Mouse (Mus musculus) adrenal gland, adult 2 months (tissue): ENCODE results near the gene Hist2h2be. TPM values are rescaled to one million over a fixed set of nuclear protein-coding genes. Genes with fewer than 3 reads are reported as not detected.
A peak's percentile ranks its signal among the peaks of the same experiment; 100 is the strongest.

Experiments
- DNase-seq: peaks from one replicate; pipeline ENCODE4 v3.0.0; 2021
- microRNA-seq, 2 experiments: library from miRNA; unstranded; fragments of <30 nt; microRNA quantifications; one replicate each; pipeline ENCODE4 v1.2.0; 2021
- polyA plus RNA-seq: library from polyadenylated mRNA; depleted of rRNA; stranded (reverse); fragments of >200 nt; gene quantifications from 2 replicates; pipeline ENCODE4 v1.2.3, GENCODE M21; 2012; rRNA removed
- total RNA-seq, 2 experiments: library from RNA; stranded (reverse); gene quantifications; 2 replicates each; pipeline ENCODE4 v1.2.3; 2021

The Hist2h2be gene
- total and polyA plus RNA-seq, 3 experiments: 6.4 to 23.5 (median 15.6) TPM

DNA sequence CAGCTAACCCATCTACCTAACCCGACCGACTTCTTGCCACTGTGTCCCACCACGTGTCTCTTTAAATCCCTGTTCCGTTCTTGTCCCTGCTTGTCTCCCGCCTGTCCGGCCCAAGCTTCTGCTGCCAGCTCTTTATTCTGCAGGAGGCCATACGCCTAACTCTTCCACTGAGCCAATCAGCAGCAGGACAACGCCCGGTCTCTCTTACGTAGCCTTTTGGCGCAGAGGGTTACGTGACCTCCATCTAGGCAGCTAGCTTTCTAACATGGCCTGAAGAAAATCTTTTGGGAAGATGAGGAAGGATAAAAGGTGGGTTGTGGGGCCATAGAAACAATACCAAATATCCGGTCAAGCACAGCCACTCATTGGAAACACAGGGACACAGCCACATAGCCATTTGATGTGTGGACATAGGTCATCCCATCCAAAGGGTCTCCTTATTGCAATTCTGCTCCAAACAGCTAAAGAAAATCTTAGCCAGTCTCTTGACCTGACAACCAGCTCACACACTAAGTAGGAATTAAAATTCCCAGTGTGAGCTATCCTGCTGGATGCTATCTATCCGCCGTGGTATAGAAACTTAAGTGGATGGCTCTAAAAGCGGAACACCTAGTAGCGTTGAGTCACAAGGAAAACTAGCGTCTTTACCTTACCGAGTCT, 41.4 kb downstream of the Hist2h2be start:
- DNase-seq: peak; percentile 91

DNA sequence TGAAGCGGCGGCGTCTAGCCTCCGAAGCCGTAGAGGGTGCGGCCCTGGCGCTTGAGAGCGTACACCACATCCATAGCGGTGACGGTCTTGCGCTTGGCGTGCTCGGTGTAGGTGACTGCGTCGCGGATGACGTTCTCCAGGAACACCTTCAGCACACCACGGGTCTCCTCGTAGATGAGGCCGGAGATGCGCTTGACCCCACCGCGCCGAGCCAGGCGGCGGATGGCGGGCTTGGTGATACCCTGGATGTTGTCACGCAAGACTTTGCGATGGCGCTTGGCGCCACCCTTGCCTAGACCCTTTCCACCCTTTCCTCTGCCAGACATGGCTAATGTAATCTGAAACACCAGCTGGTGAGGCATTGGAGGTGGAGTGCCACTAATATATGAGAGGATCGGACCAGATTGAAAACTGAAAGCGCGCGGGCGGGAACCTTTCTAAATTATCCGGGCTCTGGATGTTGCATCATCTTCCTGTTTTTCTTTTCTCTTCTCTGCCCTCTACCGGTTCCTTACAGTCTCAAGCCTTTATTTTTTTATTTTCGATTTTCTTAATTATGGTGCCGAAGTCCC, 42.1 kb downstream of the Hist2h2be start, which contains the start of gene Hist2h4:
Gene Hist2h4, minus strand, starts transcription at position 333 of the 572 bp plus-strand sequence.
- peak; percentile 94 for DNase-seq

DNA sequence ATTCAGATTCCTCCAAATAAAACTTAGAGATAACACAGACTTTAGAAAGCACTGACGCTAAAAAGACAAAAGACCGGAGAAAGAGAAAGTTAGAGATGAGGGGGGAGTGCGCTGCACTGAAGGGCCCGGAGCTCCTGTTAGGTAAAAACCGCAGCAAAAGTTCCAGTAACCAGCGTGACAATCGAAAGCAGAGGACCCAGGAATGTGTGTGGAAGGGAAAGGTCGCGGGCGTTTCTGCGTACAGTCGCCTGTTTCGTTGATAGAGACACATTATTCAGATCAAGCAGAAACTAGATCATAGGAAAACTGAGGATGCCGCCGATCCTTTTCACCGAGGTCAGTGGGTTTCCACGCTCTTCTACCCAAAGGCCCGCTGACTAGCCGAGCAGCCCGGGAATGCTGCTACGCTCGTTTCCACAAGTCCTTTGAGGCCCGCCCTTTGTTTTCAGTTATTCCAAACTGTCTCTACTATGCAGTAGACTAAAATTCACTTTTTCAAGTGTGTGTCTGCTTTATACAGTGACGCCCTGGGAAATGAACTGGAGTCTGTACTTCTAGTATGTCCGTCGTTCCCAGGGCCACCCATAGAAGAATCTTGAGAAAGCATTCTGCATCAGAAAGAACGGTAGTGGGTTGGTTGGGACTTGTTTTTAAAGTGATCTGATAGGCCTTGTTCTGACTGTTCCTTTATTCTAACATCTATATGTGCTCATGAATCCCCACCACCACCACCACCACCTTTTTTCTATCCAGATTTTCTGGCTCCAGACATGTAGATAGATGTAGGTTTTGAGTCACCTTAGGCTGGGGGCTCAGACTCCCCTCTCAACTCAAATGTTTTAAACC, 42.9 kb downstream of the Hist2h2be start:
- peak; percentile 76 for DNase-seq

DNA sequence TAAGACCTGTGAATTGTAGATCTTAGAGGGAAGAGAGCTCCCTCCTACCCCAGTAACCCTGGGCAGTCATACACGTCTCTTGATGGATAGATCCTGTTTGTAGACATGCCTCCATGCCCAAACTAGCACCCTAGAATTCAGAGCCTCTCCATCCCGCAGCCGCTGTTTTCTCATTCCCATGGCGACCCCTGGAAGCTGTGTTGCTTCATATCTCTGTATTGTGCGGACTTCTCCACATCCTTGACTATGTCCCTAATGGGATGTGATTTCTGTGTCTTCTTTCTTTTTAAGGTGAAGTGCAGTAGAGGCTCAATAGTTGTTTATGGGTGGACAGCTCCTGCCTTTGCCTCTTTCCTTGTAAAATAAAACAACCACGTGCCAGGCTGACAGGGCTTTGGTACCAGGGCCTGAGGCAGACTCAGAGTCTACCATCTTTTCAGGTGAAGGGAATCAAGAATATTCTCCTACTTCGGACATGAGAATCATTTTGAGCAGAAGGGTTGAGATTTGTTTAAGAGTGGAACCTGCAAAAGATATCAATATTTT, 43.6 kb downstream of the Hist2h2be start:
- DNase-seq: no peak

DNA sequence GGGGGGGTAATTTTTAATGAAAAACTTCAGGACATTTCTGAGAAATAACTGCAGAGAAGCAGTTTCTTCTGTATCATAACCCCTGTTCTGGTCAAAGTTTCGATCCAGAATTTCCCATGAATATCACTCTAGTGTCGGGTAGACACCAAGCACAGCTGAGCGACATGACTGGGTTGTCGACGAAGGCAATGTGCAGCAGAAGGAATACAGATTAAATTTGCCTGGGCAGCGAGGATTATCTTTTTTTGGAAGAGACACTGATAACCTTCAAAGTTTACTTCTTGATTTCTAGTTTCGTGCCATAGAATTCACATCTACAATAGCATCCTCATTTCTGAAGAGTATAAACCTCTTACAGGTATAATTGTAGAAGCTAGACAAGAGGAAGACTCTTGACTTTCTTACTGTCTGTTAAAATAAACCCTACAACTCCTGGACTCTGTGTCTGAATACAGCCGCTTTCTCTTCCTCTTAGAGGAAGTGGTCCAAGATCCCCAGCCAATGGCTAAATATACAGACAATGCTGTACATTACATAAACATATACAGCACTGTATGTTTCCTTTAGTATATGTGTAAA, 45.3 kb downstream of the Hist2h2be start:
- no peak for DNase-seq

DNA sequence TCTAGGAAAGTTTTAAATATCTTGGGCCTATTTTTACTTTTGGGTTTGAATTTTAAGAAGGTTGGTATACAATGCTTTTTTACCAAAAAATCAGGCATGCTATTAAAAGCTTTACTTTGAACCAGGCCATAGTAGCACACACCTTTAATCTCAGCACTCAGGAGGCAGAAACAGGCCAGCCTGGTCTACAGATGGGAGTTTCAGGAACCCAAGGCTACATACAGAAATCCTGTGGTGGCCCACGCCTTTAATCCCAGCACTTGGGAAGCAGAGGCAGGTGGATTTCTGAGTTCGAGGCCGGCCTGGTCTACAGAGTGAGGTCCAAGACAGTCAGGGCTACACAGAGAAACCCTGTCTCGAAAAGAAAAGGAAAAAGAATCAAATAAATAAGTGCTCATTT, 46.6 kb downstream of the Hist2h2be start:
- no peak for DNase-seq

DNA sequence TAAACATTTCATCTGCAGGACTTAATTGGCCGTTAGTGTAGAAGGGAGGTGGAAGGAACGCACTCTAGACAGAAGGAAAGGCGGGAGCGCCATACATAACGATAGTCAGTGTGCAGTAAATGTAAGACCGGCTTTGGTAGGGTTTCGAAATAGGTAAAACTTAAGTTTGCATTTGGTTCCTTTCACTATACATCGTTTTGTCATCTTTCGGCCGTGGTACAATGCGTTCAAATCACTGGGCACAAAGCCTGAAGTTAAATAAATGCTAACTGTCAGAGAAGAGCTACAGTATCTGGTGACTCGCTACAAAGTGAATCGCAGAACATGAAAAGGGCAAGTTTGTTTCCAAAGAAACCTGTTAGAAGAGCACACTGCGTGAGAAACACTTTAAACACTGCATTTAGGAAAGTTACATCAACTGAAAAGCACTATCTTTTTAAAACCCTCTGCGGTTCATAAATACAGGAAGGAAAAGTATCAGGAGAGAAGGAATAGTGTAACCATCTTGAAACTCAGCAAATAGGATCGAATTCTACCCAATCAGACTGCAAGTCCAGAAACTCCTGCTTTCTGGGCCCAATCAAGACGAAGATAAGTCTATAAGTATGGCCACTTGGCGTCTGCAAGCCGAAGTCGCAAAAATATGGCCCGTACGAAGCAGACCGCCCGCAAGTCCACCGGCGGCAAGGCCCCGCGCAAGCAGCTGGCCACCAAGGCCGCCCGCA, 47.3 kb downstream of the Hist2h2be start, which contains the start of gene Hist2h3b:
Gene Hist2h3b, plus strand, starts transcription at position 604 of the 725 bp plus-strand sequence.
- peak; percentile 89 for DNase-seq

DNA sequence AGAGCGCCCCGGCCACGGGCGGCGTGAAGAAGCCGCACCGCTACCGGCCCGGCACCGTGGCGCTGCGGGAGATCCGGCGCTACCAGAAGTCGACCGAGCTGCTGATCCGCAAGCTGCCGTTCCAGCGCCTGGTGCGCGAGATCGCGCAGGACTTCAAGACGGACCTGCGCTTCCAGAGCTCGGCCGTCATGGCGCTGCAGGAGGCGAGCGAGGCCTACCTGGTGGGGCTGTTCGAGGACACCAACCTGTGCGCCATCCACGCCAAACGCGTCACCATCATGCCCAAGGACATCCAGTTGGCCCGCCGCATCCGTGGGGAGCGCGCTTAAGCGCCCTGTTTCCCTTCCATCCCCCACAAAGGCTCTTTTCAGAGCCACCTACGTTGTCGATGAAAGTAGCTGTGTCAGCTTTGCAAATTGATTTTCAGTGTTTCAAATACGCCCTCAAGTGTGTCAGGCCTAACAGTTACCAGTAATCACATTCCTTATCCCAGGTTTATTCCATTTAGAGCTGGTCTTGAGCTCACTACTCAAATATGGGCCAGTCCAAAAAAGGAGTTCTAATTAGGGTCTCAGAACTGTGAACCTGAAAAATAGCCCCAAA, 48.0 kb downstream of the Hist2h2be start:
- DNase-seq: peak; percentile 51

DNA sequence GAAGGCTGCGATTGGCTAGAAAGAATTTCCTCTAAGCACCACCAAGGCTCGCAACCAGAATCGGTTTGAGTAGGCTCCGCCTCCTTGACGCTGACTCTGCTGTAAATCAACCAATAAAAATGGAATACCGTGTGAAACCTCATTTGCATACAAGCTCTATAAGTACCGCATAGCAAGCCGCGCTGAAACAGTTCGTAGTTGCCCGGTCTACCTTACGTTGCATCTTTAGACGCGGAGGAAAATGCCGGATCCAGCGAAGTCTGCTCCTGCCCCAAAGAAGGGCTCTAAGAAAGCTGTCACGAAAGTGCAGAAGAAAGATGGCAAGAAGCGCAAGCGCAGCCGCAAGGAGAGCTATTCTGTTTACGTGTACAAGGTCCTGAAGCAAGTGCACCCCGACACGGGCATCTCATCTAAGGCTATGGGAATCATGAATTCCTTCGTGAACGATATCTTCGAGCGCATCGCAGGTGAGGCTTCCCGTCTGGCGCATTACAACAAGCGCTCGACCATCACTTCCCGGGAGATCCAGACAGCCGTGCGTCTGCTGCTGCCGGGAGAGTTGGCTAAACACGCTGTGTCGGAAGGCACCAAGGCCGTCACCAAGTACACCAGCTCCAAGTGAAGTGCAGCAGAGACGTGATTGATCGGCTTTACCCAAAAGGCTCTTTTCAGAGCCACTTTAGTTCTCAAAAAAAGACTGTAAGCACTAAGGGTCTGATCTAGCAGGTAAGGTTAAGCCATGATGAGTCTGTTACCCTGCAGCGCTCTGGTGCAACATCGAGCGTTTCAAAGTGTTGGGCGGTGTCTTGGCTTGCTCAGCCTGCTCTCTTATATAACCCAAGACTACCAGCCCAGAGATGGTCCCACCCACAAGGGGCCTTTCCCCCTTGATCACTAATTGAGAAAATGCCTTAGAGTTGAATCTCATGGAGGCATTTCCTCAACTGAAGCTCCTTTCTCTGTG, 48.9 kb downstream of the Hist2h2be start, which contains the start of gene Hist2h2bb:
Gene Hist2h2bb, plus strand, starts transcription at position 242 of the 964 bp plus-strand sequence.
- DNase-seq: peak; percentile 92

Small RNAs within 50 kb of the gene (microRNA-seq; reads per million reads assigned to microRNA genes)
- 0 reads per million in 2 experiments for gene Gm44492
- gene Gm47311: 0 reads per million in 2 experiments
- 0 reads per million in 2 experiments for gene Gm47313

Other genes starting within 250 kb of the Hist2h2be start
- gene Plekho1, start 225.1 kb upstream of the Hist2h2be start, total RNA-seq: 10 to 100 TPM; 12.9 to 24.7 TPM
- gene Plekho1, start 225.1 kb upstream of the Hist2h2be start, polyA plus RNA-seq: 13.8 and 14.0 TPM in 2 replicates
- 10 to 100 TPM; 38.3 to 39.4 TPM for gene Vps45, start 162.7 kb upstream of the Hist2h2be start, total RNA-seq
- gene Vps45, start 162.7 kb upstream of the Hist2h2be start, polyA plus RNA-seq: 2.6 and 3.0 TPM in 2 replicates
- gene Otud7b, start 116.6 kb upstream of the Hist2h2be start, total RNA-seq: 10 to 100 TPM; 25.0 to 38.2 TPM
- gene Otud7b, start 116.6 kb upstream of the Hist2h2be start, polyA plus RNA-seq: 16.3 and 19.7 TPM in 2 replicates
- 10 to 100 TPM; 27.4 to 34.6 TPM for gene Mtmr11, start 59.1 kb upstream of the Hist2h2be start, total RNA-seq
- gene Mtmr11, start 59.1 kb upstream of the Hist2h2be start, polyA plus RNA-seq: 15.0 and 20.5 TPM in 2 replicates
- 10 to 100 TPM; 49.4 to 55.2 TPM for gene Sf3b4, start 48.8 kb upstream of the Hist2h2be start, total RNA-seq
- 169 and 183 TPM in 2 replicates for gene Sf3b4, start 48.8 kb upstream of the Hist2h2be start, polyA plus RNA-seq
- gene Sv2a, start 40.0 kb upstream of the Hist2h2be start, total RNA-seq: 10 to 100 TPM in 1 of 2 experiments, 1 to 10 TPM in 1; 5.7 to 14.1 TPM
- 3.3 and 3.6 TPM in 2 replicates for gene Sv2a, start 40.0 kb upstream of the Hist2h2be start, polyA plus RNA-seq
- gene Bola1, start 1.4 kb upstream of the Hist2h2be start, total RNA-seq: 10 to 100 TPM; 29.6 to 38.9 TPM
- 95.5 and 96.5 TPM in 2 replicates for gene Bola1, start 1.4 kb upstream of the Hist2h2be start, polyA plus RNA-seq
- gene Hist2h2ab, start 1.3 kb upstream of the Hist2h2be start, total RNA-seq: 1 to 10 TPM; 3.1 to 8.3 TPM
- 0.93 and 4.7 TPM in 2 replicates for gene Hist2h2ab, start 1.3 kb upstream of the Hist2h2be start, polyA plus RNA-seq
- gene Hist2h2ac, start 239 bp upstream of the Hist2h2be start, total RNA-seq: 10 to 100 TPM; 41.3 to 58.9 TPM
- gene Hist2h2ac, start 239 bp upstream of the Hist2h2be start, polyA plus RNA-seq: 5.1 TPM in 2 replicates
- 10 to 100 TPM; 21.8 to 28.5 TPM for gene Hist2h3c2, start 18.0 kb downstream of the Hist2h2be start, total RNA-seq
- gene Hist2h3c2, start 18.0 kb downstream of the Hist2h2be start, polyA plus RNA-seq: 59.6 and 80.3 TPM in 2 replicates
- gene Hist2h2aa2, start 19.2 kb downstream of the Hist2h2be start, total RNA-seq: 100 to 1,000 TPM; 493 to 563 TPM
- gene Hist2h2aa2, start 19.2 kb downstream of the Hist2h2be start, polyA plus RNA-seq: 686 and 751 TPM in 2 replicates
- 10 to 100 TPM in 1 of 2 experiments, not detected in 1; 21.4 TPM for gene Hist2h2aa1, start 24.4 kb downstream of the Hist2h2be start, total RNA-seq
- 503 and 643 TPM in 2 replicates for gene Hist2h2aa1, start 24.4 kb downstream of the Hist2h2be start, polyA plus RNA-seq
- gene Hist2h3c1, start 25.6 kb downstream of the Hist2h2be start, total RNA-seq: 1 to 10 TPM in 1 of 2 experiments, not detected in 1; 2.0 TPM
- gene Hist2h3c1, start 25.6 kb downstream of the Hist2h2be start, polyA plus RNA-seq: not detected in 2 replicates
- 10 to 100 TPM; 15.2 to 26.7 TPM for gene Hist2h4, start 42.2 kb downstream of the Hist2h2be start, total RNA-seq
- 2.7 and 2.8 TPM in 2 replicates for gene Hist2h4, start 42.2 kb downstream of the Hist2h2be start, polyA plus RNA-seq
- gene Hist2h3b, start 47.5 kb downstream of the Hist2h2be start, total RNA-seq: 10 to 100 TPM; 50.8 to 65.4 TPM
- gene Hist2h3b, start 47.5 kb downstream of the Hist2h2be start, polyA plus RNA-seq: 30.9 and 38.0 TPM in 2 replicates
- gene Hist2h2bb, start 48.6 kb downstream of the Hist2h2be start, total RNA-seq: 10 to 100 TPM; 61.7 to 85.5 TPM
- 0.93 TPM in 1 of 2 replicates, not detected in the other for gene Hist2h2bb, start 48.6 kb downstream of the Hist2h2be start, polyA plus RNA-seq
- gene Fcgr1, start 72.8 kb downstream of the Hist2h2be start, total RNA-seq: 1 to 10 TPM; 1.9 to 2.1 TPM
- 2.2 and 2.3 TPM in 2 replicates for gene Fcgr1, start 72.8 kb downstream of the Hist2h2be start, polyA plus RNA-seq
- gene BC107364, start 231.2 kb downstream of the Hist2h2be start, total RNA-seq: not detected
- not detected in 2 replicates for gene BC107364, start 231.2 kb downstream of the Hist2h2be start, polyA plus RNA-seq